Mouse (Mus musculus): Measurements from ENCODE around the gene Olfr1217.
"Not testable (repeated sequence)": the region's sequence is repeated elsewhere in the genome, so short reads cannot be mapped to it uniquely, and the experiment has no call there.

Gene Olfr1217

GRCm38 (mm10) chr2:89031965-89032364, at the start of gene Olfr1217:
Gene Olfr1217 (minus strand): TSS chr2:89032065.
- in situ Hi-C loops (cut with MboI, MseI): no loop called here

- in situ Hi-C loops (cut with MboI, MseI): no loop called here
Observed at GRCm38 (mm10) chr2:89081487-89081886, 49.6 kb upstream of the Olfr1217 start.

- in situ Hi-C loops (cut with MboI, MseI): no loop called here
Observed at GRCm38 (mm10) chr2:89061087-89061486, 29.2 kb upstream of the Olfr1217 start, which contains the start of gene Olfr1218. Gene Olfr1218 (minus strand): TSS chr2:89061187.

GRCm38 (mm10) chr2:89021436-89021835, 10.4 kb downstream of the Olfr1217 start:
- in situ Hi-C loops (cut with MboI, MseI): not testable (repeated sequence)

GRCm38 (mm10) chr2:89018240-89018639, 13.6 kb downstream of the Olfr1217 start, which contains the start of gene Olfr1216:
Gene Olfr1216 (minus strand): TSS chr2:89018340.
- in situ Hi-C loops (cut with MboI, MseI): no loop called here

GRCm38 (mm10) chr2:89006873-89007272, 25.0 kb downstream of the Olfr1217 start, which contains the start of gene Olfr1215:
Gene Olfr1215 (minus strand): TSS chr2:89006973.
- in situ Hi-C loops (cut with MboI, MseI): no loop called here

- in situ Hi-C loops (cut with MboI, MseI): no loop called here
Observed at GRCm38 (mm10) chr2:88992553-88992952, 39.3 kb downstream of the Olfr1217 start, which contains the start of gene Olfr1214. Gene Olfr1214 (minus strand): TSS chr2:88992653.

GRCm38 (mm10) chr2:88980181-88980580, 51.7 kb downstream of the Olfr1217 start, which contains the start of gene Gm13762:
Gene Gm13762 (minus strand): TSS chr2:88980281.
- in situ Hi-C loops (cut with MboI, MseI): no loop called here

Measured in T-helper 1 cell (primary cell).